Mouse (Mus musculus): Measurements from ENCODE around the gene Slc29a1.

DNA sequence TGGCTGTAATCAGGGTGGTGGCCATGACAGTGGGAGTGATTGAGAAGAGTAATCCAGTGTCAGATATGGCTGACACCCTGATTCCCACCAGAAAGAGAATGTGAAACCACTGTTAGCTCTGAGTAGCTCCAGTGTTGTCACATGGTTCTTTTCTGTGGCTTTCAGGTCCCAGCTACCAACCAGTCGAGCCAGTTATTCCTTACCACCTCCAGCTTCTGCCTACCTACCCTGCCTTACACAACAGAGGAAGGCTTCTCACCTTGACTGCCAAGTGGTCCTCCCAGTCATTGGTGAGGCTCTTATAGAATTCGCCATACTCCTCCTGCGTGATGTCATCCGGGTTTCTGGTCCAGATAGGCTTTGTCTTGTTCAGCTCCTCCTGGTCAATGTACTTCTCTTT lies 29.4 kb downstream of the Slc29a1 start:
- no peak for TF ChIP-seq CTCF (IDR thresholded peaks at IDR 0.05)
- no peak for TF ChIP-seq POLR2A (IDR thresholded peaks at IDR 0.05; ENCODE audit: insufficient read depth, low read depth, low read length)
- TF ChIP-seq EP300 (IDR thresholded peaks at IDR 0.05; ENCODE audit: insufficient read depth, low read depth, low read length): no peak
